Mouse (Mus musculus): Measurements from ENCODE around the gene Mios.

- no peak; the same call in 1 of the 2 replicates for TF ChIP-seq EP300 (IDR thresholded peaks at IDR 0.05; ENCODE audit: low read depth)
- TF ChIP-seq CTCF (IDR thresholded peaks at IDR 0.05; ENCODE audit: low read depth), result no peak
These were observed 50.6 kb downstream of the Mios start for GRCm38 (mm10) chr6:8259667-8260044.
